Mouse (Mus musculus) C2C12 (cell line): ENCODE results near the gene 2310030G06Rik. TPM values are rescaled to one million over a fixed set of nuclear protein-coding genes. Genes with fewer than 3 reads are reported as not detected.

Experiments
- H3K27me3 ChIP-seq: one replicate; pipeline ENCODE4 v1.6.1; 2011; ENCODE audit not compliant: control insufficient read depth, insufficient read depth, insufficient read length
- H3K36me3 ChIP-seq: one replicate; pipeline ENCODE4 v1.6.1; 2011; ENCODE audit not compliant: control insufficient read depth, insufficient read depth
- H3K4me3 ChIP-seq: one replicate; pipeline ENCODE4 v1.5.1; 2011; ENCODE audit warnings: mild to moderate bottlenecking, control low read depth; ENCODE audit not compliant: poor library complexity, insufficient read depth, severe bottlenecking
- H3K79me2 ChIP-seq: one replicate; pipeline ENCODE4 v1.6.1; 2011; ENCODE audit not compliant: control insufficient read depth, insufficient read depth
- H3K79me3 ChIP-seq: one replicate; pipeline ENCODE4 v1.6.1; 2011; ENCODE audit warnings: low read depth, control low read depth
- H3ac ChIP-seq: one replicate; pipeline ENCODE3; 2011; ENCODE audit warnings: low read depth; ENCODE audit not compliant: control insufficient read depth, insufficient read length
- CEBPB ChIP-seq: IDR thresholded peaks from one replicate; pipeline ENCODE4 v1.6.1; 2011; ENCODE audit warnings: low read depth, mild to moderate bottlenecking, control low read depth, moderate library complexity
- CTCF ChIP-seq: IDR thresholded peaks from one replicate; pipeline ENCODE4 v1.5.1; 2011; ENCODE audit not compliant: control insufficient read depth, insufficient read depth, insufficient read length
- FOSL1 ChIP-seq: IDR thresholded peaks from one replicate; pipeline ENCODE4 v1.8.0; 2011; ENCODE audit warnings: mild to moderate bottlenecking, low read length; ENCODE audit not compliant: poor library complexity, insufficient read depth, severe bottlenecking
- MAX ChIP-seq: IDR thresholded peaks from one replicate; pipeline ENCODE4 v1.6.1; 2011; ENCODE audit warnings: mild to moderate bottlenecking, control low read depth
- MYOD1 ChIP-seq: IDR thresholded peaks from one replicate; pipeline ENCODE4 v1.6.1; 2011; ENCODE audit warnings: low read depth; ENCODE audit not compliant: control insufficient read depth, insufficient read length
- MYOG ChIP-seq: IDR thresholded peaks from one replicate; pipeline ENCODE4 v1.6.1; 2011; ENCODE audit not compliant: control insufficient read depth, insufficient read length; ENCODE audit errors: extremely low read depth
- USF1 ChIP-seq: IDR thresholded peaks from one replicate; pipeline ENCODE4 v1.6.1; 2011; ENCODE audit warnings: low read depth, mild to moderate bottlenecking, control low read depth, moderate library complexity
- polyA plus RNA-seq: library from polyadenylated mRNA; unstranded; fragments of >200 nt; fragmentation: generic; extraction: Trizol; gene quantifications from one replicate; pipeline ENCODE4 v1.2.1, GENCODE M21; 2012; ENCODE audit warnings: missing spikeins

Gene 2310030G06Rik
- polyA plus RNA-seq, 1 experiment, result 1.3 TPM

- no peaks in the 10 kb centered on the region for H3K36me3 ChIP-seq
- H3ac ChIP-seq, result no peak overlapping the region
- H3K27me3 ChIP-seq, result no peaks in the 10 kb centered on the region
- no peaks in the 10 kb centered on the region for H3K79me3 ChIP-seq
- H3K4me3 ChIP-seq, result no peak overlapping the region
- no peaks in the 10 kb centered on the region for H3K79me2 ChIP-seq
- TF ChIP-seq MAX (no peak), MYOG (no peak), FOSL1 (no peak), CEBPB (no peak), MYOD1 (no peak), USF1 (no peak), CTCF (no peak)
Observed at GRCm38 (mm10) chr9:50695153-50695552, 51.2 kb downstream of the 2310030G06Rik start.

- H3K27me3 ChIP-seq, result no peaks in the 10 kb centered on the region
- no peaks in the 10 kb centered on the region for H3K36me3 ChIP-seq
- H3ac ChIP-seq, result no peak overlapping the region
- no peaks in the 10 kb centered on the region for H3K79me2 ChIP-seq
- TF ChIP-seq MAX, result no peak
- TF ChIP-seq MYOD1, result no peak
- TF ChIP-seq USF1, result no peak
- TF ChIP-seq FOSL1, result no peak
- no peak for TF ChIP-seq MYOG
- TF ChIP-seq CEBPB, result no peak
- TF ChIP-seq CTCF, result no peak
- H3K79me3 ChIP-seq, result no peaks in the 10 kb centered on the region
- no peak overlapping the region for H3K4me3 ChIP-seq
Observed at GRCm38 (mm10) chr9:50693631-50694030, 52.7 kb downstream of the 2310030G06Rik start.

- Histone ChIP-seq H3K4me3 (no peak overlapping the region), H3K79me3 (no peaks in the 10 kb centered on the region), H3K36me3 (no peaks in the 10 kb centered on the region), H3ac (no peak overlapping the region), H3K79me2 (no peaks in the 10 kb centered on the region), H3K27me3 (no peaks in the 10 kb centered on the region)
- TF ChIP-seq CTCF, result no peak
- TF ChIP-seq MYOG, result no peak
- no peak for TF ChIP-seq FOSL1
- TF ChIP-seq USF1, result no peak
- no peak for TF ChIP-seq MAX
- no peak for TF ChIP-seq CEBPB
- no peak for TF ChIP-seq MYOD1
Observed at GRCm38 (mm10) chr9:50692626-50693580, 53.4 kb downstream of the 2310030G06Rik start.

Other genes starting within 250 kb of the 2310030G06Rik start
- 11.0 TPM for gene Pts, start 217.8 kb downstream of the 2310030G06Rik start, polyA plus RNA-seq
- 0.81 TPM for gene Il18, start 191.7 kb downstream of the 2310030G06Rik start, polyA plus RNA-seq
- 0.02 TPM for gene Bco2, start 191.4 kb downstream of the 2310030G06Rik start, polyA plus RNA-seq
- not detected for gene Tex12, start 185.2 kb downstream of the 2310030G06Rik start, polyA plus RNA-seq
- gene Sdhd, start 142.7 kb downstream of the 2310030G06Rik start, polyA plus RNA-seq, result 244 TPM
- 195 TPM for gene Timm8b, start 142.6 kb downstream of the 2310030G06Rik start, polyA plus RNA-seq
- 2.5 TPM for gene Pih1d2, start 129.2 kb downstream of the 2310030G06Rik start, polyA plus RNA-seq
- 3.6 TPM for gene Nkapd1, start 129.1 kb downstream of the 2310030G06Rik start, polyA plus RNA-seq
- 42.1 TPM for gene Dlat, start 86.8 kb downstream of the 2310030G06Rik start, polyA plus RNA-seq
- 1.2 TPM for gene Dixdc1, start 7.0 kb downstream of the 2310030G06Rik start, polyA plus RNA-seq
- gene Cryab, start 4.8 kb upstream of the 2310030G06Rik start, polyA plus RNA-seq, result 224 TPM
- gene Hspb2, start 5.8 kb upstream of the 2310030G06Rik start, polyA plus RNA-seq, result 36.4 TPM
- 4.4 TPM for gene Fdxacb1, start 21.7 kb upstream of the 2310030G06Rik start, polyA plus RNA-seq
- 23.0 TPM for gene Alg9, start 28.5 kb upstream of the 2310030G06Rik start, polyA plus RNA-seq
- 4.8 TPM for gene 1110032A03Rik, start 29.0 kb upstream of the 2310030G06Rik start, polyA plus RNA-seq
- gene Ppp2r1b, start 98.8 kb upstream of the 2310030G06Rik start, polyA plus RNA-seq, result 26.7 TPM